Mouse (Mus musculus): ENCODE results near the gene Robo2. TPM values are rescaled to one million over a fixed set of nuclear protein-coding genes. Genes with fewer than 3 reads are reported as not detected.

The Robo2 gene
- polyA plus RNA-seq, 1 experiment from 2014 or later, result 63.0 TPM

GRCm38 (mm10) chr16:74182509-74183113 is 229.0 kb downstream of the Robo2 start:
- ATAC-seq (ENCODE audit: low FRiP score), result peak; percentile 54
- no peak overlapping the region for H3K27ac ChIP-seq

GRCm38 (mm10) chr16:74172673-74173072 is 239.0 kb downstream of the Robo2 start:
- Histone ChIP-seq H3K4me2 (replicated peaks) (no peak overlapping the region), H3K9me3 (replicated peaks) (no peaks in the 10 kb centered on the region), H3K9ac (no peak overlapping the region), H3K4me3 (no peak overlapping the region), H3K27ac (no peak overlapping the region), H3K27me3 (no peaks in the 10 kb centered on the region), H3K4me1 (no peaks in the 10 kb centered on the region), H3K36me3 (no peaks in the 10 kb centered on the region)
- ATAC-seq (ENCODE audit: low FRiP score), result no peak
- 76% methylated on average over 3 of the region's 3 CpGs for WGBS

More at GRCm38 (mm10) chr16:74182509-74183113, 229.0 kb downstream of the Robo2 start:
- Histone ChIP-seq H3K9ac (no peak overlapping the region), H3K4me2 (replicated peaks) (no peak overlapping the region), H3K9me3 (replicated peaks) (no peaks in the 10 kb centered on the region), H3K27me3 (no peaks in the 10 kb centered on the region), H3K4me3 (no peak overlapping the region), H3K36me3 (no peaks in the 10 kb centered on the region), H3K4me1 (no peaks in the 10 kb centered on the region)
- 76% methylated on average over 3 of the region's 3 CpGs for WGBS

DNA sequence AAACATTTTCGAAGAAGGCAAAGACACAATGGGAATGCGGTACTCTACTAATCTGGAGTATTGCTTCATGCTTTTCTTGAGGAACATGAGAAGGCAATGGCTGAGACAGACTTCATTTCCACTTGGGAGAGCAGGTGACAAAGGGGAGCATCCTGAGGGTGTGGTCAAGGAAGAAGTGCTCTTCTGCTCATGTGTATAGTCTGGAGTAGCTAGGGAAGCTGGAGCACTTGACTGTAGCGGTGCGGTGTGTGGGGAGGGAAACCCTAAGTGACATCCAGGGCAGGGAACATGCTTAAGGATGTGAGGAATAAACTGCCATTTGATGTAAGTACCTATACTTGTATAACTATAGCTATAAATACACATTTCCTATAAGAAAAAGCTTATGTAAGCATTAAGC is 242.0 kb downstream of the Robo2 start:
- no peak overlapping the region for H3K9ac ChIP-seq
- H3K4me1 ChIP-seq, result no peaks in the 10 kb centered on the region
- no peaks in the 10 kb centered on the region for H3K36me3 ChIP-seq
- 94% methylated on average over 4 of the region's 4 CpGs for WGBS
- H3K4me3 ChIP-seq, result no peak overlapping the region
- no peak for ATAC-seq (ENCODE audit: low FRiP score)
- no peak overlapping the region for H3K27ac ChIP-seq
- H3K4me2 ChIP-seq (replicated peaks), result no peak overlapping the region
- no peaks in the 10 kb centered on the region for H3K9me3 ChIP-seq (replicated peaks)
- no peaks in the 10 kb centered on the region for H3K27me3 ChIP-seq

GRCm38 (mm10) chr16:74169121-74169520 is 242.5 kb downstream of the Robo2 start:
- Histone ChIP-seq H3K9ac (no peak overlapping the region), H3K27ac (no peak overlapping the region), H3K27me3 (no peaks in the 10 kb centered on the region), H3K9me3 (replicated peaks) (no peaks in the 10 kb centered on the region), H3K4me1 (no peaks in the 10 kb centered on the region), H3K4me2 (replicated peaks) (no peak overlapping the region), H3K4me3 (no peak overlapping the region), H3K36me3 (no peaks in the 10 kb centered on the region)
- no peak for ATAC-seq (ENCODE audit: low FRiP score)
- 85% methylated on average over 7 of the region's 7 CpGs for WGBS

GRCm38 (mm10) chr16:74167832-74168231 is 243.8 kb downstream of the Robo2 start:
- H3K36me3 ChIP-seq, result no peaks in the 10 kb centered on the region
- no peaks in the 10 kb centered on the region for H3K9me3 ChIP-seq (replicated peaks)
- no peak overlapping the region for H3K4me2 ChIP-seq (replicated peaks)
- no peaks in the 10 kb centered on the region for H3K4me1 ChIP-seq
- H3K4me3 ChIP-seq, result no peak overlapping the region
- H3K27ac ChIP-seq, result no peak overlapping the region
- no peak overlapping the region for H3K9ac ChIP-seq
- H3K27me3 ChIP-seq, result no peaks in the 10 kb centered on the region
- ATAC-seq (ENCODE audit: low FRiP score), result no peak

DNA sequence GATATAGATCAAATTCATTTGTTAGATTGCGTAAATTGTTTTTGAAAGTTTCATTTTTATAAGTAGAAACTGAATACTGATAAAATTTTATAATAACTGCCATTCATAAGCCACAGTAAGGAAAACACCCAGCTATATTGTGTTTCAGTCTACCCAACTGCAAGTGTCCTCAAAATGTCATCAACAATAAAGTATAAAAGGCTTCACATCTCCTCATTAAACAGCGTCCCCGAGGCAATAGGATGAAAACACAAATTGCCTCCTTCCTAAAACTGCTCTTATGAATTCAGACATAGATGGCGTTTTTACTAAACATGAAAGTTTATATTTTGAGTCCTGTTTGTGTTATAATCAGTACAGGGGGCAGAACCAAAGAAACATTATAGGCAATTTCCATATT is 249.6 kb downstream of the Robo2 start:
- no peak overlapping the region for H3K4me2 ChIP-seq (replicated peaks)
- no peak overlapping the region for H3K27ac ChIP-seq
- no peaks in the 10 kb centered on the region for H3K27me3 ChIP-seq
- no peaks in the 10 kb centered on the region for H3K4me1 ChIP-seq
- ATAC-seq (ENCODE audit: low FRiP score), result no peak
- no peak overlapping the region for H3K4me3 ChIP-seq
- H3K36me3 ChIP-seq, result no peaks in the 10 kb centered on the region
- 80% methylated on average over 4 of the region's 4 CpGs for WGBS
- H3K9me3 ChIP-seq (replicated peaks), result no peaks in the 10 kb centered on the region
- H3K9ac ChIP-seq, result no peak overlapping the region

DNA sequence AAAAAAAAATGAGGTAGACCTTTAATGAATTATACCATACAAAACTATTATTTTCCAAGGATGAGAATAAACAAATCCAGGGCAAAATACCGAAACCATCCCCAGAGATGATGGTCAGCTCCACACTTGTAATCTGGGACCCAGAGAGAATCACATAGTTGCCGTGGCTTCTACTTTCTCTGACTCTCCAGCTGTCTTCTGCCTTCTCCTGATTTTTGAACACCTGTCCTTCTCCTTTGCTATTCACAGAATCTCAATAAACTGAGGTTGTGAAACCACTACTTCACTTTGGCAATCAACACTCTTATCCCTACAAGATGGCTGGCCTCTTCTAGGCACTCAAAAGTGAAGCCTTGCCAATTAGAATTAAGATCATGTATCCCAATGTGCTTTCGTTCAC is 252.4 kb downstream of the Robo2 start:
- Histone ChIP-seq H3K4me2 (replicated peaks) (no peak overlapping the region), H3K27me3 (no peaks in the 10 kb centered on the region), H3K36me3 (no peaks in the 10 kb centered on the region), H3K27ac (no peak overlapping the region), H3K4me3 (no peak overlapping the region), H3K4me1 (no peaks in the 10 kb centered on the region), H3K9ac (no peak overlapping the region), H3K9me3 (replicated peaks) (no peaks in the 10 kb centered on the region)
- no peak for ATAC-seq (ENCODE audit: low FRiP score)
- 94% methylated on average over 3 of the region's 3 CpGs for WGBS

DNA sequence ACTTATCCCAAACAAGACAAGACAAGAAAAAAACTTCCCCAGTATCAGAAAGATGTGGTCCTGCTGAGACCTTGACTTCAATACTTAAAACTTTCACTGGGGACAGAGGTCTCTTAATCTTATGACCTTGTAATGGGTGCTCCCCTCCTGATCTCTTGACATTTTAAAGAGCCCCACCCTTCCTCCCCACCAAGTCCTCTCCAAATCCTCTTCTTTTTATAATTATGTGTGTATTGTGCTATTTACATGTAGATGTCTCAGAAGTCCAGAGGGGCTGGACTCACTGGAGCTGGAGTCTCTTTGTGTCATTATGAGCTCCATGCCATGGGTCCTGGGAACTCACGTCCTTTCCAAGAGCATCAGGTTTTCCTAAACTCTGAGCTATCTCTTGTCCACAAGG is 275.4 kb downstream of the Robo2 start:
- no peak for ATAC-seq (ENCODE audit: low FRiP score)
- no peaks in the 10 kb centered on the region for H3K4me1 ChIP-seq
- H3K4me3 ChIP-seq, result no peak overlapping the region
- H3K27me3 ChIP-seq, result no peaks in the 10 kb centered on the region
- 83% methylated on average over 1 of the region's 1 CpGs for WGBS
- H3K27ac ChIP-seq, result no peak overlapping the region
- H3K36me3 ChIP-seq, result no peaks in the 10 kb centered on the region
- H3K9ac ChIP-seq, result no peak overlapping the region
- H3K4me2 ChIP-seq (replicated peaks), result no peak overlapping the region
- no peaks in the 10 kb centered on the region for H3K9me3 ChIP-seq (replicated peaks)

- Histone ChIP-seq H3K4me2 (replicated peaks) (no peak overlapping the region), H3K27ac (no peak overlapping the region), H3K9ac (no peak overlapping the region), H3K27me3 (no peaks in the 10 kb centered on the region), H3K4me1 (no peaks in the 10 kb centered on the region), H3K36me3 (no peaks in the 10 kb centered on the region), H3K4me3 (no peak overlapping the region), H3K9me3 (replicated peaks) (no peaks in the 10 kb centered on the region)
- no peak for ATAC-seq (ENCODE audit: low FRiP score)
- 93% methylated on average over 6 of the region's 6 CpGs for WGBS
Observed at GRCm38 (mm10) chr16:74132833-74133232, 278.8 kb downstream of the Robo2 start.

GRCm38 (mm10) chr16:74131370-74131769 is 280.3 kb downstream of the Robo2 start:
- no peak overlapping the region for H3K4me3 ChIP-seq
- no peak for ATAC-seq (ENCODE audit: low FRiP score)
- H3K4me1 ChIP-seq, result no peaks in the 10 kb centered on the region
- H3K4me2 ChIP-seq (replicated peaks), result no peak overlapping the region
- H3K9ac ChIP-seq, result no peak overlapping the region
- 95% methylated on average over 5 of the region's 5 CpGs for WGBS
- H3K27me3 ChIP-seq, result no peaks in the 10 kb centered on the region
- H3K27ac ChIP-seq, result no peak overlapping the region
- no peaks in the 10 kb centered on the region for H3K36me3 ChIP-seq
- H3K9me3 ChIP-seq (replicated peaks), result no peaks in the 10 kb centered on the region

DNA sequence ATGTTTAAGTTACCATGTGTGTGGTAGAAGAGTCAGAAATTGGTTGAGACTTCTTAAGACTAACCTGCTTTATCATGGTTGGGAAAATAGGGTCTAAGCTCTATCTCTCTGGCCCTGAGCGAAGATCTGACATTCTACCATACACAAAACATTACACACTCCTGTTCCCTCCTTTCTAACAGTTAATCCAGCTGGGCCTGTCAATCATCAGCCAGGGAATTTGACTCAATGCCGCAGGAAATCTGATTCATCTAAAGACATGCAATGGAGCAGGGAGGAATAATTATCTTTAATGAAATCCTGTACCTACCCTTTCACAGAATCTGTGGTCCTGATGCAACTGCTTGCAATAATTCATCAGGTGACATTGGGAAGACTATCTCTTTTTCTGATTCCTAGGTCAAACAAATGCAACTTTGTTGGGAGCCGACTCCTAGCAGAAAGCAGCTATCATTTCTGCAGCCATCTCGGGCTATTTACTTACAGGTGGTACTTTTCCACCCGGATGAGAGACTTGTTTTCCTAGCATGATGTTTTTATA is 283.1 kb downstream of the Robo2 start:
- no peaks in the 10 kb centered on the region for H3K9me3 ChIP-seq (replicated peaks)
- H3K27ac ChIP-seq, result no peak overlapping the region
- H3K9ac ChIP-seq, result no peak overlapping the region
- H3K36me3 ChIP-seq, result no peaks in the 10 kb centered on the region
- WGBS, result 75% methylated on average over 5 of the region's 5 CpGs
- no peak overlapping the region for H3K4me3 ChIP-seq
- no peak overlapping the region for H3K4me2 ChIP-seq (replicated peaks)
- ATAC-seq (ENCODE audit: low FRiP score), result no peak
- H3K27me3 ChIP-seq, result no peaks in the 10 kb centered on the region
- H3K4me1 ChIP-seq, result no peaks in the 10 kb centered on the region

DNA sequence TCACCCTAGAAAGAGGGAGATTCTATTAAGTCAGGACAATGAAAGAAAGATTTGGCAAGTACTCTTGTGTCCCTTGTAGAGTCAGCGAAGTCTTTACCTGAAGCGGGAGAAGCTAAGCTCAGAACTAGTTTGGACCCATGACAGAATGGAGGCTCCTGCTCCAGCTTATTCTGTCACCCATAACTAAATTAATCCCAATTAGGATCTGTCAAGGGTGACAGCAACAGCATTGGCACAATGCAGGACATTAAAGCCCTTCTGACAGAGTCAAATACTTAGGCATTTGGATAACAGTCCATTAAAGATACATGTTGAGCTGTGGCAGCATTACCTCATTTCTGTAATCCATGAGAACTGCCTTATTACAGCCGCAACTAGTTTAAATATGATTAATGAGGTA is 298.5 kb downstream of the Robo2 start:
- H3K4me1 ChIP-seq, result no peaks in the 10 kb centered on the region
- H3K4me2 ChIP-seq (replicated peaks), result no peak overlapping the region
- no peak; the same call in 1 of the 2 replicates for ATAC-seq (ENCODE audit: low FRiP score)
- WGBS, result 92% methylated on average over 3 of the region's 3 CpGs
- no peak overlapping the region for H3K9ac ChIP-seq
- H3K27me3 ChIP-seq, result no peaks in the 10 kb centered on the region
- H3K27ac ChIP-seq, result no peak overlapping the region
- H3K4me3 ChIP-seq, result no peak overlapping the region
- H3K36me3 ChIP-seq, result no peaks in the 10 kb centered on the region
- H3K9me3 ChIP-seq (replicated peaks), result no peaks in the 10 kb centered on the region

GRCm38 (mm10) chr16:74111101-74111500 is 300.5 kb downstream of the Robo2 start:
- H3K4me2 ChIP-seq (replicated peaks), result no peak overlapping the region
- WGBS, result 82% methylated on average over 4 of the region's 4 CpGs
- H3K9me3 ChIP-seq (replicated peaks), result no peaks in the 10 kb centered on the region
- no peaks in the 10 kb centered on the region for H3K4me1 ChIP-seq
- no peak overlapping the region for H3K27ac ChIP-seq
- no peak for ATAC-seq (ENCODE audit: low FRiP score)
- no peak overlapping the region for H3K4me3 ChIP-seq
- H3K9ac ChIP-seq, result no peak overlapping the region
- no peaks in the 10 kb centered on the region for H3K27me3 ChIP-seq
- no peaks in the 10 kb centered on the region for H3K36me3 ChIP-seq
